Mouse (Mus musculus): ENCODE results near the gene Eya3. TPM values are rescaled to one million over a fixed set of nuclear protein-coding genes. Genes with fewer than 3 reads are reported as not detected.

Eya3 gene
- polyA plus RNA-seq, 1 experiment from 2014 or later: 14.4 TPM

DNA sequence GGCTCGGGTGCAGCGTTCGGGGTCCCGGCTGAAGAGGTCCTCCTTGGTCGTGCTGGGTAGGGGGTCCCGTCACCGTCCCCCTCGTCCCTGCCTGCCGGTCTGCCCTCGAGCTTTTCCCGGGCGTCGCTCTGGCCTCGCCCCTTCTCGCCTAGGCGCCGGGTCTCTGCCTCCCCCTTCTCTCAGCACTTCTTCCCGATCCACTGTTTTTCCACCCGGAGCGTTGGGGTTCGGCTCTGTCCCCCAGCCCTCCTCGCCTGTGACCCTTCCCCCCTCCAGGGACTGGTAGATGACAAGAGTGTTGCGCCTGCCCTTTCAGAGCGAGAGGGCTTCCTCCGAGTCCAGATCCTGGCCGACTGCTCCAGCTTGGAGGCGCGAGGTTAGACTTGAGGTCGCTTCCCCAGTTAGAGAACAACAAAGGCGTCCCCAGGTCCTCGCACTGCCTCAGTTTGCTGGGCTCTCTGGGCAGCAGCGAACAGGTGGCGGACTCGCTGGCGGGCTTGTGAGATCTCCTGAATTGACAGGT, 465 bp downstream of the Eya3 start:
- peak; percentile 33 for ATAC-seq (ENCODE audit: insufficient read depth)
- Histone ChIP-seq H3K36me3 (replicated peaks) (peaks cover 17% of the 10 kb centered on the region), H3K27ac (replicated peaks) (peak overlapping the region; percentile 90), H3K4me2 (peak overlapping the region; percentile 78), H3K9ac (peak overlapping the region; percentile 94), H3K4me3 (replicated peaks) (peak overlapping the region; percentile 93), H3K4me1 (replicated peaks) (peaks cover 25% of the 10 kb centered on the region), H3K9me3 (replicated peaks) (no peaks in the 10 kb centered on the region), H3K27me3 (no peaks in the 10 kb centered on the region)
- under 1% methylated on average over 35 of the region's 35 CpGs for WGBS (ENCODE audit: insufficient replicate concordance)

GRCm38 (mm10) chr4:132647439-132647838, 8.7 kb downstream of the Eya3 start:
- no peaks in the 10 kb centered on the region for H3K27me3 ChIP-seq
- H3K9me3 ChIP-seq (replicated peaks): no peaks in the 10 kb centered on the region
- 72% methylated on average over 7 of the region's 7 CpGs for WGBS (ENCODE audit: insufficient replicate concordance)
- no peak for ATAC-seq (ENCODE audit: insufficient read depth)
- H3K4me3 ChIP-seq (replicated peaks): no peak overlapping the region
- no peak overlapping the region for H3K9ac ChIP-seq
- H3K4me2 ChIP-seq: no peak overlapping the region
- peaks cover 15% of the 10 kb centered on the region for H3K4me1 ChIP-seq (replicated peaks)
- no peak overlapping the region for H3K27ac ChIP-seq (replicated peaks)
- peaks cover 6% of the 10 kb centered on the region; the same call in 1 of the 2 replicates for H3K36me3 ChIP-seq (replicated peaks)

GRCm38 (mm10) chr4:132649271-132649999, 10.6 kb downstream of the Eya3 start:
- no peak overlapping the region for H3K9ac ChIP-seq
- H3K4me2 ChIP-seq: no peak overlapping the region
- H3K9me3 ChIP-seq (replicated peaks): no peaks in the 10 kb centered on the region
- no peak for ATAC-seq (ENCODE audit: insufficient read depth)
- no peaks in the 10 kb centered on the region for H3K36me3 ChIP-seq (replicated peaks)
- WGBS (ENCODE audit: insufficient replicate concordance): 78% methylated on average over 6 of the region's 6 CpGs
- no peak overlapping the region for H3K27ac ChIP-seq (replicated peaks)
- peaks cover 16% of the 10 kb centered on the region for H3K4me1 ChIP-seq (replicated peaks)
- no peaks in the 10 kb centered on the region for H3K27me3 ChIP-seq
- no peak overlapping the region for H3K4me3 ChIP-seq (replicated peaks)

GRCm38 (mm10) chr4:132652842-132653241, 14.1 kb downstream of the Eya3 start:
- no peak overlapping the region for H3K4me2 ChIP-seq
- peaks cover 10% of the 10 kb centered on the region for H3K4me1 ChIP-seq (replicated peaks)
- no peak overlapping the region for H3K27ac ChIP-seq (replicated peaks)
- no peak overlapping the region for H3K4me3 ChIP-seq (replicated peaks)
- no peaks in the 10 kb centered on the region for H3K9me3 ChIP-seq (replicated peaks)
- WGBS (ENCODE audit: insufficient replicate concordance): 23% methylated on average over 4 of the region's 4 CpGs
- no peaks in the 10 kb centered on the region for H3K27me3 ChIP-seq
- ATAC-seq (ENCODE audit: insufficient read depth): no peak
- H3K36me3 ChIP-seq (replicated peaks): peaks cover 12% of the 10 kb centered on the region; the same call in 1 of the 2 replicates
- no peak overlapping the region for H3K9ac ChIP-seq

GRCm38 (mm10) chr4:132653799-132654198, 15.0 kb downstream of the Eya3 start:
- H3K4me2 ChIP-seq: no peak overlapping the region
- no peak for ATAC-seq (ENCODE audit: insufficient read depth)
- no peak overlapping the region for H3K4me3 ChIP-seq (replicated peaks)
- no peak overlapping the region for H3K9ac ChIP-seq
- H3K27me3 ChIP-seq: no peaks in the 10 kb centered on the region
- 71% methylated on average over 3 of the region's 3 CpGs for WGBS (ENCODE audit: insufficient replicate concordance)
- H3K4me1 ChIP-seq (replicated peaks): peaks cover 10% of the 10 kb centered on the region
- no peaks in the 10 kb centered on the region for H3K9me3 ChIP-seq (replicated peaks)
- H3K36me3 ChIP-seq (replicated peaks): peaks cover 17% of the 10 kb centered on the region
- no peak overlapping the region for H3K27ac ChIP-seq (replicated peaks)

- no peak overlapping the region for H3K27ac ChIP-seq (replicated peaks)
- peaks cover 6% of the 10 kb centered on the region for H3K4me1 ChIP-seq (replicated peaks)
- peaks cover 22% of the 10 kb centered on the region for H3K36me3 ChIP-seq (replicated peaks)
- no peak overlapping the region for H3K4me2 ChIP-seq
- no peak overlapping the region for H3K4me3 ChIP-seq (replicated peaks)
- no peaks in the 10 kb centered on the region for H3K27me3 ChIP-seq
- H3K9ac ChIP-seq: no peak overlapping the region
- no peak for ATAC-seq (ENCODE audit: insufficient read depth)
- H3K9me3 ChIP-seq (replicated peaks): no peaks in the 10 kb centered on the region
- 74% methylated on average over 5 of the region's 5 CpGs for WGBS (ENCODE audit: insufficient replicate concordance)
These were observed 16.5 kb downstream of the Eya3 start for GRCm38 (mm10) chr4:132655290-132655689.

DNA sequence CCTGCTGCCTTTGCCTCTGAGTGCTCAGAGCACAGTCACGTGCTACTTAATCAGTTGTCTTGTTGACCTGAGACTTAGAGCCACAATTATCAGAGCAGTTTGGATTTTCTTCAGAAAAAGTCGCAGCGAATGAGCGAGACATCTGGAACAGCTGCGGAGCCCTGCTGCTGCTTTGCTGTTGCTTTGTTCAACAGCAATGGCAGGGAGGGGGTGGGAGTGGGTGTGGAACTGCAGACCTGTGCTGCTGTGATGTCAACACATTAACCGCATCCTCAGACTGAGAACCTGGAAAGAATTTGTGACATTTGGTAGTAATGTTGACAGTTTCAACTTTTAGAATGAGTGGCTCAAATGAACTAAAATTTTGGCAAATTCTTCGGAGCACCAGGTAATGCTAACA, 20.3 kb downstream of the Eya3 start:
- no peak overlapping the region for H3K9ac ChIP-seq
- H3K27ac ChIP-seq (replicated peaks): no peak overlapping the region
- WGBS (ENCODE audit: insufficient replicate concordance): 85% methylated on average over 7 of the region's 7 CpGs
- H3K4me1 ChIP-seq (replicated peaks): no peaks in the 10 kb centered on the region
- peaks cover 34% of the 10 kb centered on the region for H3K36me3 ChIP-seq (replicated peaks)
- no peaks in the 10 kb centered on the region for H3K9me3 ChIP-seq (replicated peaks)
- no peak for ATAC-seq (ENCODE audit: insufficient read depth)
- no peak overlapping the region for H3K4me3 ChIP-seq (replicated peaks)
- H3K4me2 ChIP-seq: no peak overlapping the region
- no peaks in the 10 kb centered on the region for H3K27me3 ChIP-seq

DNA sequence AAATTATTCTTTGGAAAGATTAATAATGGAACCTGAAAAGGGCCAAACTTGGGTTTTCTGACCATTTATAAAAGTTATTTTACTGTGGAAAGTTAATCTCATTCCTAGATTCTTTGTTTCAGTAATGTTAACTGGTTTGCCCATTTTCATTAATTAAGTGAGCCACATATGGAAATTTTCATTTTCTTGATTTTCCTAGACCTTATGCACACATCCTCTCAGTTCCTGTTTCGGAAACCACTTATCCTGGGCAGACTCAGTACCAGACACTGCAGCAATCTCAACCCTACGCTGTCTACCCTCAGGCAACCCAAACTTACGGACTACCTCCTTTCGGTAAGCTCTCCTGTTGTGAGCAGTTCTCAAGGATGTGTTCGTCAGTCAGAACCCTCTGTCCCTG, 33.9 kb downstream of the Eya3 start:
- Histone ChIP-seq H3K27ac (replicated peaks) (no peak overlapping the region), H3K36me3 (replicated peaks) (peaks cover 71% of the 10 kb centered on the region), H3K4me2 (no peak overlapping the region), H3K9me3 (replicated peaks) (no peaks in the 10 kb centered on the region), H3K4me1 (replicated peaks) (no peaks in the 10 kb centered on the region), H3K9ac (no peak overlapping the region), H3K27me3 (no peaks in the 10 kb centered on the region), H3K4me3 (replicated peaks) (no peak overlapping the region)
- ATAC-seq (ENCODE audit: insufficient read depth): no peak
- WGBS (ENCODE audit: insufficient replicate concordance): 87% methylated on average over 5 of the region's 5 CpGs

DNA sequence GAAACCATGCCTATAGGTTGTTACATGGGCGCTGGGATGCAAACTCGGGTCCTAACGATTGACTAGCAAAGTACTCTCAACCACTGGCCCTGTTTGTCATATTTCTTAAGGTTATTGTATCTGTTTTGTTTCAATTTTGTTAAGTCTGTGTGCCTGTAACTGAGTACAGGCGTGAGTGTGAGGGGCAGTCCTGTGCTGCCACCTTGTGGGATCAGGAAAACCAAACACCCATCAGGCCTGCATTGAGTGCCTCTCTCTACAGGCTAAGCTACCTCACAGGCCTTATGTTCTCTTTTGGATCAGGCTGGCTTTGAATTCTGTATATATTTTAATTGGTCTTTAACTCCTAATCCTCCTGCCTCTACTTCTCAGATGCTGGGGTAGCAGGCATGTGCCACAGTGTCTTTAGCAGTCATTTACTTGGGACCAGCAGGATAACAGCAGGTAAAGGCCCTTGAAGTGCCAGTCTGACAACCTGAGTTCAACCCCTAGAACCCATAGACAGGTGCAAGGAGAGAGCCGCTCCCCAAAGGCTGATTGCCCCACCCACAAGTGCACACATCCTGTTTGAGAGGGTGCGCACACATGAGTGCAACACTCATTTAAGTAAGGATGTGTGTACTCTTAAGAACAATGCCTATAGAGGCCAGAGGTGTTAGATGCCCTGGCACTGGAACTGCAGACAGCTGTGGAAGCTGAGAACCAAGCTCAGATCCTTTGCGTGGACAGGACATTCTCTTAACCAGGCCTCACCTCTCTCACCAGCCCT, 38.2 kb downstream of the Eya3 start:
- Histone ChIP-seq H3K36me3 (replicated peaks) (peaks cover 68% of the 10 kb centered on the region), H3K4me3 (replicated peaks) (no peak overlapping the region), H3K9ac (no peak overlapping the region), H3K27ac (replicated peaks) (no peak overlapping the region), H3K27me3 (no peaks in the 10 kb centered on the region), H3K9me3 (replicated peaks) (no peaks in the 10 kb centered on the region), H3K4me2 (no peak overlapping the region), H3K4me1 (replicated peaks) (no peaks in the 10 kb centered on the region)
- no peak for ATAC-seq (ENCODE audit: insufficient read depth)
- WGBS (ENCODE audit: insufficient replicate concordance): 73% methylated on average over 7 of the region's 7 CpGs

DNA sequence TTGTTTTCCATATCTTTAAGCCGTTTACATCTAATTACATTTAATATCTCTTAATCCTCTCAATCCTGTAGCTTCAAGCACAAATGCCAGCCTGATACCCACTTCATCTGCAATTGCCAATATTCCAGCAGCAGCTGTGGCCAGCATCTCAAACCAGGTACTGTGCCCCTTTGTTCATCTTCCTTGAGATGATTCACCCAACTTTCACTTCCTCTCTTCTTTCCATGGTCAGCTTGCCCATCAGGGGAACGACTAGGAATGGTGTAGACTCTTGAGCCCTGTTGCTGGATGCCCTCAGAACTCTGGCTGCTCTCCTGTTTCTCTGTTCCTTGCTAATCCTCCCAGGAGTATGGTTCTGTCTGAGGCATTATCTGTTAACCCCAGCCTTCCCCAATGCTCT, 50.8 kb downstream of the Eya3 start:
- Histone ChIP-seq H3K4me3 (replicated peaks) (no peak overlapping the region), H3K36me3 (replicated peaks) (peaks cover 61% of the 10 kb centered on the region), H3K4me1 (replicated peaks) (no peaks in the 10 kb centered on the region), H3K9me3 (replicated peaks) (no peaks in the 10 kb centered on the region), H3K27ac (replicated peaks) (no peak overlapping the region), H3K9ac (no peak overlapping the region), H3K27me3 (no peaks in the 10 kb centered on the region), H3K4me2 (no peak overlapping the region)
- 58% methylated on average over 2 of the region's 2 CpGs for WGBS (ENCODE audit: insufficient replicate concordance)
- ATAC-seq (ENCODE audit: insufficient read depth): no peak

GRCm38 (mm10) chr4:132693366-132693765, 54.6 kb downstream of the Eya3 start:
- H3K36me3 ChIP-seq (replicated peaks): peaks cover 54% of the 10 kb centered on the region
- 78% methylated on average over 3 of the region's 3 CpGs for WGBS (ENCODE audit: insufficient replicate concordance)

More at GRCm38 (mm10) chr4:132693366-132693765, 54.6 kb downstream of the Eya3 start:
- Histone ChIP-seq H3K27ac (replicated peaks) (no peak overlapping the region), H3K9ac (no peak overlapping the region), H3K4me2 (no peak overlapping the region), H3K4me1 (replicated peaks) (no peaks in the 10 kb centered on the region), H3K27me3 (no peaks in the 10 kb centered on the region), H3K9me3 (replicated peaks) (no peaks in the 10 kb centered on the region), H3K4me3 (replicated peaks) (no peak overlapping the region)
- ATAC-seq (ENCODE audit: insufficient read depth): no peak
